ENCODE assay signal across 8 mouse cellular contexts in genomic region chr8:4324525-4324924, GRCm38 (mm10). TPM values are rescaled to one million over a fixed set of nuclear protein-coding genes. Genes with fewer than 3 reads are reported as not detected.
DNase-seq lines count a peak whose midpoint lies in the region; ATAC-seq and TF ChIP-seq lines count a peak whose summit lies in the region.

No protein-coding gene starts in this region.

- no peak for TF ChIP-seq POLR2A in cortical plate, adult 2 months (IDR thresholded peaks at IDR 0.05; ENCODE audit: extremely low read depth, insufficient read depth, low read length)

- peaks cover 61% of the 10 kb centered on the region for H3K36me3 ChIP-seq in heart, embryonic 13.5 days
- H3K36me3 ChIP-seq in liver, postnatal 0 days (replicated peaks; ENCODE audit: insufficient read depth, low read length): peaks cover 41% of the 10 kb centered on the region

- under 1% methylated on average over 42 of the region's 42 CpGs for WGBS in heart, embryonic 13.5 days
- WGBS in liver, postnatal 0 days (ENCODE audit: insufficient replicate concordance): under 1% methylated on average over 41 of the region's 42 CpGs

- peak overlapping the region; percentile 94 for H3K9ac ChIP-seq in heart, embryonic 13.5 days
- H3K9ac ChIP-seq in liver, postnatal 0 days (replicated peaks): peak overlapping the region; percentile 97

- H3K27ac ChIP-seq in heart, embryonic 13.5 days (replicated peaks): peak overlapping the region; percentile 83
- peak overlapping the region; percentile 79 for H3K27ac ChIP-seq in cortical plate, adult 2 months (ENCODE audit: insufficient read depth, low read length)
- peak overlapping the region; percentile 92 for H3K27ac ChIP-seq in liver, postnatal 0 days (ENCODE audit: low read depth)

- peak overlapping the region; percentile 98 for H3K4me2 ChIP-seq in heart, embryonic 13.5 days
- peak overlapping the region; percentile 92 for H3K4me2 ChIP-seq in liver, postnatal 0 days (ENCODE audit: low read depth, low read length)

- no peak for TF ChIP-seq CTCF in cortical plate, adult 2 months (IDR thresholded peaks at IDR 0.05; ENCODE audit: extremely low read depth, insufficient read depth, low read length)
- TF ChIP-seq CTCF in liver, postnatal 0 days (IDR thresholded peaks at IDR 0.05; ENCODE audit: low read depth): no peak

- intact Hi-C loops in heart, postnatal 36 days (cut with DNase I): loop anchor here (5.0 kb wide), 1 partner anchor 132 kb away; no protein-coding TSS in a partner anchor

- no peaks in the 10 kb centered on the region for H3K9me3 ChIP-seq in heart, embryonic 13.5 days
- H3K9me3 ChIP-seq in liver, postnatal 0 days (ENCODE audit: low read length): no peaks in the 10 kb centered on the region

- H3K4me3 ChIP-seq in heart, embryonic 13.5 days: peak overlapping the region; percentile 81
- peak overlapping the region; percentile 98 for H3K4me3 ChIP-seq in cortical plate, adult 2 months (ENCODE audit: insufficient read depth, low read length)
- peak overlapping the region; percentile 83 for H3K4me3 ChIP-seq in liver, postnatal 0 days (ENCODE audit: low read depth, low read length)

- peak; percentile 62 for ATAC-seq in heart, embryonic 13.5 days (ENCODE audit: extremely low read depth, insufficient number of reproducible peaks, low FRiP score, low TSS enrichment)
- peak; percentile 28 for ATAC-seq in CD4-positive, CD25-positive, alpha-beta regulatory T cell, adult 4 months
- ATAC-seq in liver, postnatal 0 days: peak; percentile 73

- no peak for TF ChIP-seq EP300 in liver, postnatal 0 days (IDR thresholded peaks at IDR 0.05; ENCODE audit: low read depth)

- DNase-seq in heart, postnatal 36 days: no peak
- DNase-seq in heart, postnatal 4 days: peak; percentile 59
- no peak for DNase-seq in liver, postnatal 0 days
- peak; percentile 54 for DNase-seq in right cerebral cortex, postnatal 4 days
- DNase-seq in spleen, postnatal 36 days (ENCODE audit: low spot score in 2 of 2): no peak

- H3K27me3 ChIP-seq in heart, embryonic 13.5 days (replicated peaks): no peaks in the 10 kb centered on the region
- H3K27me3 ChIP-seq in liver, postnatal 0 days (ENCODE audit: insufficient read depth, low read length): no peaks in the 10 kb centered on the region

- H3K4me1 ChIP-seq in heart, embryonic 13.5 days: peaks cover 64% of the 10 kb centered on the region
- peaks cover 5% of the 10 kb centered on the region; the same call in 1 of the 2 replicates for H3K4me1 ChIP-seq in cortical plate, adult 2 months (ENCODE audit: control insufficient read depth, insufficient read depth, low read length)
- peaks cover 41% of the 10 kb centered on the region for H3K4me1 ChIP-seq in liver, postnatal 0 days (ENCODE audit: insufficient read depth)

RNA-seq across cellular contexts. Expression of gene Ccl25, which starts 0.5 kb away (rescaled TPM):
- polyA plus RNA-seq in heart, embryonic 13.5 days (2015; fragmentation: Nextera tagmentation; extraction: Ambion mirVana): 11.5 and 14.6 TPM in 2 replicates
- total RNA-seq in heart, postnatal 36 days (2021): 1 to 10 TPM; 3.4 to 4.2 TPM
- 10 to 100 TPM; 12.2 to 12.5 TPM for polyA plus RNA-seq in CD4-positive, CD25-positive, alpha-beta regulatory T cell, adult 4 months (2017; shearing (Covaris generic))
- 16.1 and 16.4 TPM in 2 replicates for polyA plus RNA-seq in cortical plate, adult 2 months (2012; rRNA removed)
- total RNA-seq in heart, postnatal 4 days (2021): 10 to 100 TPM in 1 of 2 experiments, 1 to 10 TPM in 1; 8.2 to 10.3 TPM
- 4.0 and 5.5 TPM in 2 replicates for polyA plus RNA-seq in liver, postnatal 0 days (2015; fragmentation: Nextera tagmentation; extraction: Ambion mirVana)

RNA-seq across cellular contexts. Expression of gene Elavl1, which starts 0.7 kb away (rescaled TPM):
- 162 and 163 TPM in 2 replicates for polyA plus RNA-seq in heart, embryonic 13.5 days (2015; fragmentation: Nextera tagmentation; extraction: Ambion mirVana)
- 10 to 100 TPM; 50.2 to 52.8 TPM for total RNA-seq in heart, postnatal 36 days (2021)
- 10 to 100 TPM; 20.4 to 38.9 TPM for polyA plus RNA-seq in CD4-positive, CD25-positive, alpha-beta regulatory T cell, adult 4 months (2017; shearing (Covaris generic))
- polyA plus RNA-seq in cortical plate, adult 2 months (2012; rRNA removed): 35.1 and 35.6 TPM in 2 replicates
- total RNA-seq in heart, postnatal 4 days (2021): 10 to 100 TPM; 95.8 to 96.1 TPM
- polyA plus RNA-seq in liver, postnatal 0 days (2015; fragmentation: Nextera tagmentation; extraction: Ambion mirVana): 57.6 and 59.6 TPM in 2 replicates

RNA-seq across cellular contexts. Expression of gene Timm44, which starts 48.8 kb away (rescaled TPM):
- 54.4 and 54.9 TPM in 2 replicates for polyA plus RNA-seq in heart, embryonic 13.5 days (2015; fragmentation: Nextera tagmentation; extraction: Ambion mirVana)
- total RNA-seq in heart, postnatal 36 days (2021): 100 to 1,000 TPM; 107 to 126 TPM
- 100 to 1,000 TPM in 1 of 2 experiments, 10 to 100 TPM in 1; 75.2 to 122 TPM for polyA plus RNA-seq in CD4-positive, CD25-positive, alpha-beta regulatory T cell, adult 4 months (2017; shearing (Covaris generic))
- 92.9 and 111 TPM in 2 replicates for polyA plus RNA-seq in cortical plate, adult 2 months (2012; rRNA removed)
- total RNA-seq in heart, postnatal 4 days (2021): 100 to 1,000 TPM; 107 to 112 TPM
- polyA plus RNA-seq in liver, postnatal 0 days (2015; fragmentation: Nextera tagmentation; extraction: Ambion mirVana): 28.1 and 30.8 TPM in 2 replicates

Comparison
In these comparisons a context has a peak if more than half of its experiments do, and no peak if none do; other contexts are left out.
1. DNase-seq: peak in heart, postnatal 4 days (single experiment) and right cerebral cortex, postnatal 4 days (single experiment); none in heart, postnatal 36 days (0 of 2), liver, postnatal 0 days (single experiment) and spleen, postnatal 36 days (0 of 2).
2. Peak in every context shown above with its lines, with median percentiles within 50 percentile points of each other: ATAC-seq, H3K27ac ChIP-seq and H3K4me3 ChIP-seq.